Mouse (Mus musculus): Measurements from ENCODE around the gene Fam160a1.

Fam160a1 gene

DNA sequence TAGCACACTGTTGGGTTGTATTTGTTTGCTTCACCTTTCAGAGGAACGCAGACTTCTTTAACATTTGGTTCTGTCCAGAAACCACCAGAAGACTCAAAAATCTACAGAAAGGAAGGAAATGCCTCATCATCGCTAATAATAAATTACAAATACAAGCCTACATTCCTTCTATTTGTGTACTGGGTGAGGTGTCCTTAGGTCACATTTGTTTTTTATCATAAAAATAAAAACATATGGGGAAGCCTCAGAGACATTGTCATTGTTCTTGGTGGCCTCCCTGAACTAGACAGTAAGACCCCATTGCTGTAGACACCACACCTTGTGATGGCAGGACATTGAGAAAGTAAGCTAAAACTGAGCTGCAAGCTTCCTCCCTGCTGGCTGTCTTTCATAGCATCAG is at the start of gene Fam160a1:
Fam160a1 (minus strand) TSS at position 101 of the 400 bp plus-strand sequence.
- DNase-seq (ENCODE audit: low read depth in 1 of 2, low spot score in 2 of 2) = no peak

DNA sequence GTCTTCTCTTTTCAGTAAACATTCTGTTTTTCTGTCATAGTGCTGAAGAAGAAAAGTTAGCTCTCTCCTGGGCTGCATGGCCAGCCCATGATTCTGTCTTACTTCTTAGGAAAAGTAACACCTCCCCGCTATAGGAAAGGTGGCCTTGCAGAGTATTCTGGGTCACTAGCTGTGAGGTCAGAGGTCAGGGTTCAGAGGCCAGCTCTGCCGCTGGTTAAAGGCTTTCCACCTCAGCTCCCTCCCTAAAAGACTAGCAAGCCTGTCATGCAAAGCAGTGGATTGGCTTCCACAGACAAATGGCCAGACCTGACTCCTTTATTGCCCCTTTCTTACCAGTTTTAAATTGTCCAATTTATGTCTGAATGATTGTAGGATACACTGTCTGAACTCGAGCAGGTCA is 46.9 kb upstream of the Fam160a1 start:
- DNase-seq (ENCODE audit: low read depth in 1 of 2, low spot score in 2 of 2) = no peak

GRCm38 (mm10) chr3:85862886-85863285 is 45.8 kb upstream of the Fam160a1 start:
- no peak for DNase-seq (ENCODE audit: low read depth in 1 of 2, low spot score in 2 of 2)

- no peak for DNase-seq (ENCODE audit: low read depth in 1 of 2, low spot score in 2 of 2)
Measured at GRCm38 (mm10) chr3:85860996-85861395, 43.9 kb upstream of the Fam160a1 start.

GRCm38 (mm10) chr3:85859311-85859710 is 42.2 kb upstream of the Fam160a1 start:
- no peak for DNase-seq (ENCODE audit: low read depth in 1 of 2, low spot score in 2 of 2)

DNA sequence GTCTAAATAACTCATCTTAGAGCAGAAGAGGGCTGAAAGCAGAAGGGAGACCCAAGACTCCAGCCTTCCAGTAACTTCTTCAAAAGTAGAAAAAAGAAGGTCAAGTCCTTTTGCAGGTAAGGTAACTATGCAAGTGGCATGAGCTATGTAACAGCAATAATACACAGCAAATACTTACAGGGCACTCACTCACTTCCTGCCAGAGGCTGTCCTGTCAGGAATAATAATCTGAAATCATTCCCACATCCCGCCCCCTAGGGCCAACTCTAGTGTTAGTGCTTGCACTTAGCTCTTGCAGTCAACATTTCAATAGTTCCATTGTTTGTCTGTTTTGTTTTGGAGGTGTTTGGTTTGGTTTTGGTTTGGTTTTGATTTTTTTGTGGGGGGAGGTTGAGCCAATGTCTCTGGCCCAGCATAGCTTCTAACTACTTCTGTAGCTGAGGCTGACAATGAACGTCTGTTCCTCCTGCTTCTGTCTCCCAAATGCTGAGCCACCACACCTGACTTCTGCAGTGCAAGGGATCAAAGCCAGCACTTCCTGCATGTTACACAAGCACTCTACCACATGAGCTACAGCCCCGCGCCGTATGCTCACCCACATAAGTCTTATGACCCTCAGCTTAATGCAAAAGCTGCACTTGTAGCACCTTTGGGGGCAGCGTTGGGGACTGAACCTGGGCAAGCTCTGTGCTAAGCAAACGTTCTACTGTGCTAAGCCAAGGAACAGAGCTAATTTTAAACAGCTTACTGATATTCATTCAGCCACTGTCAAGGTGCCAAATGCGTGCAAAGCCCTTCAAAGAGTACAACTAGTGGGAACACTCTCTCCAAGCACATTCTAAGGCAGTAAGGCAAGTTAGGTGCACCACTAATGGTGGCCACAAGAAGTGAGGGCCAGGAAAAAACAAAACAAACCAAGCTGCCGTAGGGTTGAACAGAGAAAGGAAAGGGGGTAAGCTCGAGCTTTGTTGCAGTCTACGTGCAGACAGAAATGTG is 41.3 kb upstream of the Fam160a1 start:
- no peak for DNase-seq (ENCODE audit: low read depth in 1 of 2, low spot score in 2 of 2)

DNA sequence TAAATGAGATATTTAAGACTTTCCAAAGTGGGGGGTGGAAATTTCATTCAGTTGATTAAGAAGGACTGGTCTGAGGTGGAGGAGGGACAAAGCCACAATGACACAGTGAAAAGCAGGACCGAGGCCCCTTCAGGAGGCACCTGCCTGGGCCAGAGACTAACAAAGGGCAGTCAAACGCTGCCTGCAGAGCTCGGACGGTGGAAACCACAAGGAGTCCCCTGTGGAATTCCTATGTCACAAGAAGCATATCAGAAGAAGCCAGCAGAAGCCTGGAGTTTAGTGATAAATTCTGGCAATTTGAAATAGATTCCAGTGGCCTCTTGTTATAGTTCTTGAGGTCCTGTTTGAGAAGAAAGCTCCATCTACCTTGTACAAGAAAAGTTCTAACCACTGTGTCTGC is 40.0 kb upstream of the Fam160a1 start:
- no peak for DNase-seq (ENCODE audit: low read depth in 1 of 2, low spot score in 2 of 2)

DNA sequence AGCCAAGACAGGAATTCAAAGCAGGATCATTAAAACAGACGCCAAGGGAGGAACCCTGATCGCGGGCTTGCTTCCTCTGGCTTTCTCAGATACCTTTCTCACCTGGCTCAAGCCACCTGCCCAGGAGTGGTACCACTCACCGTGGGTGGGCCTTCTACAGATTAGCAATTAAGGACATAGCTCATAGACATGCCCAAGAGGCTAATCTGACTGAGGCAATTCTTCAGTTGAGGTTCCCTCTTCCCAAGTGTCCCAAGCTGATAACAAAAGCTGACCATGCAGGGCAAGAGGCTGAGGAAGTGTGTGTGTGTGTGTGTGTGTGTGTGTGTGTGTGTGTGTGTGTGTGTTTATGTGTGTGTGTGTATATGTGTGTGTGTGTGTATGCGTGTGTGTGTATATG is 38.9 kb upstream of the Fam160a1 start:
- no peak for DNase-seq (ENCODE audit: low read depth in 1 of 2, low spot score in 2 of 2)

GRCm38 (mm10) chr3:85855043-85855442 is 38.0 kb upstream of the Fam160a1 start:
- DNase-seq (ENCODE audit: low read depth in 1 of 2, low spot score in 2 of 2) = no peak

DNA sequence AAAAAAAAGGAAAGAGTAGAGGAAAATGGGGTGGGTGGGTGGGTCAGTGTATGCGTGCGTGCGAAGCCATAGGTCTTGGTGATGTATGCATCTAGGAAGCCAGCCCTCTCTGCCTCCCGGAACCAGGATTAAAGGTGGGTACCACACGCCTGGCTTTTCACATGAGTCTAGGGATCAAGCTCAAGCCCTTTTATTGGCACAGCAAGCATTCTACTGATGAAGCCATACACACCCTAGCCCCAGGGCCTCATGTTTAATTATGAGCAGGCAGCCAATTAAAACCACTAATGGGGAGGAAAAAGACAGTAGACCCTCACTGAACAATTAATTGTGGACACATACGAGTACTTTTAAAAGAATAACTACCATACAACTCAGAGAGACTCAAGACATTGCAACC is 37.1 kb upstream of the Fam160a1 start:
- DNase-seq (ENCODE audit: low read depth in 1 of 2, low spot score in 2 of 2) = no peak

- no peak for DNase-seq (ENCODE audit: low read depth in 1 of 2, low spot score in 2 of 2)
Measured at GRCm38 (mm10) chr3:85853715-85854114, 36.6 kb upstream of the Fam160a1 start.

- DNase-seq (ENCODE audit: low read depth in 1 of 2, low spot score in 2 of 2) = no peak
Measured at GRCm38 (mm10) chr3:85850079-85850478, 33.0 kb upstream of the Fam160a1 start.

DNA sequence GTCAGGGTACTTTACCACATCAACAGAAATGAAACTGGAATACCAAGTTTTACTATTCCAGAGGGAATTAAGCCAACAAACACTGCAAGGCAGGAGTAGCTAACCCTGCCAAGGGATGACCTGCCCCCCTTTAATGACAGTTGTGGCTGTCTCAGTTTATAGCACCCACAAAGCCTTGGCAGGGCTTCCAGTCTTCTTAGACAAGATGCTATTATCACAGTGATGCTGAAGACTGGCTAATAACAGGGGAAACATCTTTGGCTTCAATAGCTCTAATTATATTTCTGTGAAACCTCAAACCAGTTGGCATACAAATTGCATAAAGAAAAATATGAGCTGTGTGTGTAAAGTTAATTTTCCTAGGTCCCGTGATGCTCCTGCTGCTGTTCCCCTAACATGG is 29.2 kb upstream of the Fam160a1 start:
- DNase-seq (ENCODE audit: low read depth in 1 of 2, low spot score in 2 of 2) = no peak

DNA sequence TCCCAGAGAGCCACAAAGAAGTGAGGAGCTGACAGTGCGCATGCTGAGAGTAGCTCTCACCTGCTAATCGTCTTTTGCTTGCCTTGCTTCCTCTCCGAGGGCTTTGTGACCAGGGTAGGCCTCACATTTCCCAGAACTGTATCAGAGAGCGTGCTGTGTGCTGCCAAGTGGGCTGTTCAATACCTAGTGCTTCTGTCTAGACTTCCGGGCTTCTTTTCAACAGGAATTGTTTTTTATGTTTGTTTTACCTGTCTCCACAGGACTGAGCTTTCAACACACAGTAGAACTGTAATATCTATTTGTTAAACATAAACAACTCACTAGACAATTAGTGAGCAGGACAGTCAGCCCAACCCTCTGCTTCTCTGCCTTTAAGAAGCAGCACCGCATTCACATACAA is 28.2 kb upstream of the Fam160a1 start:
- DNase-seq (ENCODE audit: low read depth in 1 of 2, low spot score in 2 of 2) = no peak

- no peak for DNase-seq (ENCODE audit: low read depth in 1 of 2, low spot score in 2 of 2)
Measured at GRCm38 (mm10) chr3:85842881-85843218, 25.8 kb upstream of the Fam160a1 start.

GRCm38 (mm10) chr3:85842177-85842880 is 25.2 kb upstream of the Fam160a1 start:
- DNase-seq (ENCODE audit: low read depth in 1 of 2, low spot score in 2 of 2) = no peak

GRCm38 (mm10) chr3:85841454-85842176 is 24.5 kb upstream of the Fam160a1 start:
- DNase-seq (ENCODE audit: low read depth in 1 of 2, low spot score in 2 of 2) = no peak

- no peak for DNase-seq (ENCODE audit: low read depth in 1 of 2, low spot score in 2 of 2)
Measured at GRCm38 (mm10) chr3:85833627-85834026, 16.5 kb upstream of the Fam160a1 start.

DNA sequence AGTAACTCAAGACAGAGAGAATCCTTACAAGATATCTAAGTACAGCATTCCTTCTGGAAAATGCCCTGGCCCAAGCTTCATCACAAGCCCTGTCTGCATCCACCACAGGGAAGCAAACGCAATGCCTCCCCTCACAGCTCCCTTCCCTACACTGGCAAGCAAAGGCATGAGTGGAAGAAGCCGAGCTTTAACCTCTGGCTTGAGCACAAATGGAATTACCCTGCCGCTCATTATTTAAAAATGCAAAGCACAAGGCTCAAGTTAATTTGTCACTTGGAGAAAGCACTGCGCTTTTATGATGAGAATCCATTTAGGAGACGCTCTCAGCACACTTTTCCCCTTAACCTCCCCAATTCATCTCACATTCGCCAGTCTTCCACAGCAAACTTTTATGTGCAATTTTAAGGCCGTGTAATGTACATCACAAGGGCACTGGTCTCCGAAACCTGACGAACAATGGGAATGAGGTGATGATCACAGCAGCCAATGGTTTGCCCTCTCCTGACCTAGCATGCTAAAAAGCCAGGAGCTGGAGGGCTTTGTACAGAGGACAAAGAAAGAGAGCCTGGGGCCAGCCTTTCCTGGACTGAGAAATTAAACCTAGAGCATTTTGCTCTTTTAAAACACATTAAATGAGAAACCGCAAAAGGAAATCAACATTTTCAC is 15.5 kb upstream of the Fam160a1 start:
- no peak for DNase-seq (ENCODE audit: low read depth in 1 of 2, low spot score in 2 of 2)

DNA sequence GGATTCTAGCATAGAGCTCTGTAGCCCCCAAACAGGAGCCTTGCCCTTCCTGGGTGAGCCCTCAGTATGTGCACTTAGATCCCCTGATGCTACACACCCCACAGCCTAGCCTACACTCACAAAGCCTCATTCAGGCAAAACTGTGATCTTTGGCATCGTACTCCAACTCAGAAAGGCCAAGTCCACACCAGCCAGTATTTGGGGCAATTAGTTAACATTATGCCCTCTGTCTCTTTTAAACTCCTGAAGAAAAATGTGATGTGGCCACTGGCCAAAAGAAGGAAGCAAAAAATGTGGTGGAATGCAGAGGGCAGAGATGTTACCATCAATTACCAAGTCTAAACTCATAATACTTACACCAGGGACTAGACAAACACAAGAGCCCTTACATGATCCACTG is 14.7 kb upstream of the Fam160a1 start:
- no peak for DNase-seq (ENCODE audit: low read depth in 1 of 2, low spot score in 2 of 2)

DNA sequence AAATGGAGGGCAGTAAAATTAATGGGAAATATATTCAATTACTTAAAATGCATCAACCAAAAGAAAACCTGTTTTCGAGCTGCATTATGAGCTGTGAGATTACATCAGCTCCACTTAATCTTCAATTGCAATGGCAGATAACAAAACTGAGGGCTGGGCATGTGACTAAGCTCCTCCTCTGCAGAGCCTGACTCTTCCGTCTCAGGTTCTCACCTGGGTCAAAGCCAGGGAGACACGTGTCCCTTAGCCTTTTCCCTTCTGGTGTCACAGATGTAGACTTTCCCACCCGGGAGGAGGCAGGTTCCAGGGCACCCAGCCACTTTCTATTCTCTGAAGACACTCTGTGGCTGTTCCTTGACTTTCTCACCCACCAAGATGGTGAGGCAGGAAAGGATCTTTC is 12.0 kb upstream of the Fam160a1 start:
- no peak for DNase-seq (ENCODE audit: low read depth in 1 of 2, low spot score in 2 of 2)

Measured in monocyte, adult 2 months (primary cell).